Mouse (Mus musculus) limb, embryonic 11.5 days (tissue): ENCODE results near the gene Wdr61. TPM values are rescaled to one million over a fixed set of nuclear protein-coding genes. Genes with fewer than 3 reads are reported as not detected.

Source experiments
- microRNA-seq: library from miRNA; unstranded; fragments of <30 nt; microRNA quantifications from one replicate; pipeline ENCODE4, GENCODE M21; 2016
- polyA plus RNA-seq: library from polyadenylated mRNA; unstranded; fragments of >200 nt; fragmentation: Nextera tagmentation; extraction: Ambion mirVana; gene quantifications from 2 replicates; pipeline ENCODE4 v1.2.1, GENCODE M21; 2014

Gene Wdr61
- polyA plus RNA-seq, 1 experiment from 2014 or later: 182 TPM

Small RNAs within 50 kb of the gene (microRNA-seq; reads per million reads assigned to microRNA genes)
- not detected for gene Mir5710

Other genes starting within 250 kb of the Wdr61 start
- gene Dmxl2, start 232.9 kb downstream of the Wdr61 start, polyA plus RNA-seq: 6.5 and 6.6 TPM in 2 replicates
- gene Sh2d7, start 195.5 kb downstream of the Wdr61 start, polyA plus RNA-seq: not detected in 2 replicates
- gene Cib2, start 174.3 kb downstream of the Wdr61 start, polyA plus RNA-seq: 15.4 and 16.3 TPM in 2 replicates
- 120 and 125 TPM in 2 replicates for gene Idh3a, start 148.2 kb downstream of the Wdr61 start, polyA plus RNA-seq
- gene Acsbg1, start 72.6 kb downstream of the Wdr61 start, polyA plus RNA-seq: 0.32 and 0.58 TPM in 2 replicates
- 3.1 and 3.6 TPM in 2 replicates for gene Dnaja4, start 35.6 kb downstream of the Wdr61 start, polyA plus RNA-seq
- 295 and 359 TPM in 2 replicates for gene Crabp1, start 30.2 kb upstream of the Wdr61 start, polyA plus RNA-seq
- gene Ireb2, start 129.3 kb upstream of the Wdr61 start, polyA plus RNA-seq: 57.3 and 57.6 TPM in 2 replicates
- 4.6 and 5.3 TPM in 2 replicates for gene Hykk, start 182.8 kb upstream of the Wdr61 start, polyA plus RNA-seq
- gene Psma4, start 216.3 kb upstream of the Wdr61 start, polyA plus RNA-seq: 332 and 341 TPM in 2 replicates
- gene AY074887, start 216.5 kb upstream of the Wdr61 start, polyA plus RNA-seq: 1.1 TPM in 2 replicates
- gene Chrna5, start 246.4 kb upstream of the Wdr61 start, polyA plus RNA-seq: 0.21 and 0.45 TPM in 2 replicates